Mouse (Mus musculus): Measurements from ENCODE around the gene Triobp. TPM values are rescaled to one million over a fixed set of nuclear protein-coding genes. Genes with fewer than 3 reads are reported as not detected.

Triobp gene
- 28.3 and 39.2 TPM in 2 replicates for total RNA-seq (2017)

GRCm38 (mm10) chr15:78947657-78948056, at the start of gene Triobp:
Triobp (plus strand) TSS chr15:78947724.
- ATAC-seq (replicated peaks in 1 of 2; ENCODE audit: insufficient read depth in 1 of 2, low FRiP score in 2 of 2, low TSS enrichment in 1 of 2, low read depth in 1 of 2, poor library complexity in 2 of 2, severe bottlenecking in 2 of 2), result peak; percentile 89 to 92

GRCm38 (mm10) chr15:78898507-78899001, 49.0 kb upstream of the Triobp start:
- ATAC-seq (replicated peaks in 1 of 2; ENCODE audit: insufficient read depth in 1 of 2, low FRiP score in 2 of 2, low TSS enrichment in 1 of 2, low read depth in 1 of 2, poor library complexity in 2 of 2, severe bottlenecking in 2 of 2), result no peak

DNA sequence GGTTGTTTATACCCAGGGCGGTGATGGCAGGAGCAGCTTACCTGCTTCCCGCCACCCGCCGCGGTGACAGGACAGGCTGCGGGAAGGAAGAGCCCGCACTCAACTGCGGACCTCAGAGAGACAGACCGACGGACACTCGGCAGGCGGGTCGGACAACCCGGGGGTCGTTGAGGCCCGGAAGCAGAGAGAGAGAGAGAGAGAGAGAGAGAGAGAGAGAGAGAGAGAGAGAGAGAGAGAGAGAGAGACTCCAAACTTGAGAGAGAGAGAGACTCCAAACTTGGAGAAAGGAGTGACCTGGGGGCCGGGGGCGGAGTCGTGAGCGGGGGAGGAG, 48.1 kb upstream of the Triobp start, which contains the start of gene Gm49510:
Gene Gm49510, plus strand, starts transcription at position 259 of the 331 bp plus-strand sequence.
- no peak for ATAC-seq (replicated peaks in 1 of 2; ENCODE audit: insufficient read depth in 1 of 2, low FRiP score in 2 of 2, low TSS enrichment in 1 of 2, low read depth in 1 of 2, poor library complexity in 2 of 2, severe bottlenecking in 2 of 2)

DNA sequence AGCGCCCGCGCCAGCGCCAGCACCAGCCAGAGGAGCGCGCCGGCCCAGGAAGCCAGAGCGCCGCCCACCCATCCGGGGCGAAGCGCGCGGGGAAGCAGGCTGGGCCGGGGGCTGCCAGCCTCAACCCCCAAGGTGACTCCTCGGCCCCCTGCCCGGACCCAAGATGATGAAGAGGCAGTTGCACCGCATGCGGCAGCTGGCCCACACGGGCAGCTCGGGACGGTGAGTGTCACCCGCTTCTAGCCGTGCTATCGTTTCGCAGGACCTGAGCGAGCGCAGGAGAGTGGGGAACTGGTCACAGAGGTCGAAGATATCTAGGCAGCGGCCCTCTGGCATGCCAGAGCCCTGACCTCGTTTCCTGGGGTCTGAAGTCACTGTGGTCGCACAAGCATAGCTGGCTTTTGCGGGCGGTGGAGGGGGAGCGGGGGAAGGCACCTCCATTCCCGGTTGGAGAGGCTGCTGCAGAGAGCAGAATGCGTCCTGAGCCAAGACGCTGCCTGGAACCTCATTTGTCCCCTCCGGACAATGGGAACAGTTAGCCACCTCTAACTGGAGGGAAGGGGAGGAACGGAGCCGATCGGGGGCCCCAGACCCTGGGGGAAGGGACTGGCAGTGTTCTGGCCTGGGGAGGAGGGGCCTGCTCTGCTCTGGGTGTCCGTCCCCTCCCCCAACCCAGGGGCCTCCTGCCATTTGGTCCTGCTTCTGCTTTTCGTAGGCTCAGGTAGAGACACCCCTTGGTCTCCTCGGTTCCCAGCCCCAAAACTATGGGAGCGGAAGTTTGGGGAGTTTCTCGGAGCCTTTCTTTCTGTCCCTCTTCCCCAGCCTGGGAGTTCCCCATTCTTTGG, 47.6 kb upstream of the Triobp start, which contains the start of gene Sh3bp1:
Gene Sh3bp1, plus strand, starts transcription at position 29 of the 845 bp plus-strand sequence.
- ATAC-seq (replicated peaks in 1 of 2; ENCODE audit: insufficient read depth in 1 of 2, low FRiP score in 2 of 2, low TSS enrichment in 1 of 2, low read depth in 1 of 2, poor library complexity in 2 of 2, severe bottlenecking in 2 of 2), result peak in 1 of 2 experiments; percentile 10; a peak in 1 of 4 replicates

DNA sequence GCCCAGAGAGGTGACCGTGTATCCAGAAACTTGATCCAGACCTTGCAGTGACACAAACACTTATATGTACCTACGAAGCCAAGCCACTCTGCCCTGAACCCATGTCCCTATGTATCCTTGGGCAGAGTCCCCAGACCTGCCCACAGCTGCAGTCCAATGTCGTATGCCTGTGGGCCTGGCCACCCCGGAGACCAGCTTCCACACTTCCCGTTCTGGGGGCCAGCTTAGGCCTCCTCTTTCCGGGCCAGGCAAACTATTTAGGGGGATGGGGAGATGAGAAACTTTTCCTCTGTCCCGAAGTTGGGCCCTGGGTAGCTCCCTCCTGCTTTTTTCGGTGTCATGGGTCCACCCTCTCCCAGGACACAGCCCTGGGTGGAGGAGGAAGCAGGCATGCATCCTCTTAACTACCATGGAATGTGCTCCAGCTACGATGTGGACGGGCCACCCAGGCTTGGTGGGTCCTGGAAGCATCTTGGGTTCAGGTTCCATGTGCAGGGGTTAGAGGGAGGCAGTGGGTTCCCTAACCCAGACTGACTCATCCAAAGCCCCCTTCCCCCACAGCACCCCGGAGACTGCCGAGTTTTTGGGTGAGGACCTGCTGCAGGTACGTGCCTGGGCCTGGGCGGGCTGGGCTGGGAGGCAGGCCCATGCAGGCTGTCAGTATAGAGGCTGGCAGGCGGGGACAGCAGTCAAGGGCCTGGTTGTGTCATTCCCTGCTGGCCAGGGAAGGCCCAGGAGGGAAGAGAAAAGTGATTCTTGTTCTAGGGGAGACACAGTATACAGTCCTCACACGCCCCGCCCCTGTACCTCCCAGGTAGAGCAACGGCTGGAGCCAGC, 46.7 kb upstream of the Triobp start:
- 0 out of 4 replicates have a peak, but pooled peaks of 1 of the 2 experiments have one; percentile 9 for ATAC-seq (replicated peaks in 1 of 2; ENCODE audit: insufficient read depth in 1 of 2, low FRiP score in 2 of 2, low TSS enrichment in 1 of 2, low read depth in 1 of 2, poor library complexity in 2 of 2, severe bottlenecking in 2 of 2)

GRCm38 (mm10) chr15:78901422-78901789, 46.1 kb upstream of the Triobp start:
- ATAC-seq (replicated peaks in 1 of 2; ENCODE audit: insufficient read depth in 1 of 2, low FRiP score in 2 of 2, low TSS enrichment in 1 of 2, low read depth in 1 of 2, poor library complexity in 2 of 2, severe bottlenecking in 2 of 2), result no peak

- peak; percentile 48 to 78; a peak in 3 of 4 replicates for ATAC-seq (replicated peaks in 1 of 2; ENCODE audit: insufficient read depth in 1 of 2, low FRiP score in 2 of 2, low TSS enrichment in 1 of 2, low read depth in 1 of 2, poor library complexity in 2 of 2, severe bottlenecking in 2 of 2)
Observed at GRCm38 (mm10) chr15:78903243-78903642, 44.3 kb upstream of the Triobp start.

DNA sequence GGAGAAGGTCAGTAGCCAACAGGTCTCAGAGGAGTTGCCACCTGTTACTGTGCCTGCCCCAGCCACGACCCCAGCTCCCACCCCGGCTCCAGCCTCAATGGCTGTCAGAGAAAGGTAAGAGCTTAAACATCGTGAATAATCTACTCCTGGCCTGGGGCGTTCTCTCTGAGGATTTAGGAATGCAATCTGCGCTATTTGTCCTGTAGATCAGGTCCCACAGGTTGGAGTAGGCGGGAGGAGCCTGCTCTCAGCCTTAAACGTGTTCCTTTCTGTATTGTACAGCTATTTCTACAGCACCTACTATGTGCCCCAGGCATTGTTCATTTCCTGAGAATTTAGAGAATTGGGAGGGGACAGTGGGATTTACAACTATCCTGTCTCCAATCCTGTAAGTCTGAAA, 39.1 kb upstream of the Triobp start:
- no peak for ATAC-seq (replicated peaks in 1 of 2; ENCODE audit: insufficient read depth in 1 of 2, low FRiP score in 2 of 2, low TSS enrichment in 1 of 2, low read depth in 1 of 2, poor library complexity in 2 of 2, severe bottlenecking in 2 of 2)

- no peak for ATAC-seq (replicated peaks in 1 of 2; ENCODE audit: insufficient read depth in 1 of 2, low FRiP score in 2 of 2, low TSS enrichment in 1 of 2, low read depth in 1 of 2, poor library complexity in 2 of 2, severe bottlenecking in 2 of 2)
Observed at GRCm38 (mm10) chr15:78908982-78909381, 38.5 kb upstream of the Triobp start.

GRCm38 (mm10) chr15:78912040-78912439, 35.5 kb upstream of the Triobp start:
- ATAC-seq (replicated peaks in 1 of 2; ENCODE audit: insufficient read depth in 1 of 2, low FRiP score in 2 of 2, low TSS enrichment in 1 of 2, low read depth in 1 of 2, poor library complexity in 2 of 2, severe bottlenecking in 2 of 2), result no peak

- peak; percentile 87 to 92 for ATAC-seq (replicated peaks in 1 of 2; ENCODE audit: insufficient read depth in 1 of 2, low FRiP score in 2 of 2, low TSS enrichment in 1 of 2, low read depth in 1 of 2, poor library complexity in 2 of 2, severe bottlenecking in 2 of 2)
Observed at GRCm38 (mm10) chr15:78913632-78914090, 33.9 kb upstream of the Triobp start, which contains the start of gene Pdxp. Pdxp (plus strand) TSS chr15:78913919.

DNA sequence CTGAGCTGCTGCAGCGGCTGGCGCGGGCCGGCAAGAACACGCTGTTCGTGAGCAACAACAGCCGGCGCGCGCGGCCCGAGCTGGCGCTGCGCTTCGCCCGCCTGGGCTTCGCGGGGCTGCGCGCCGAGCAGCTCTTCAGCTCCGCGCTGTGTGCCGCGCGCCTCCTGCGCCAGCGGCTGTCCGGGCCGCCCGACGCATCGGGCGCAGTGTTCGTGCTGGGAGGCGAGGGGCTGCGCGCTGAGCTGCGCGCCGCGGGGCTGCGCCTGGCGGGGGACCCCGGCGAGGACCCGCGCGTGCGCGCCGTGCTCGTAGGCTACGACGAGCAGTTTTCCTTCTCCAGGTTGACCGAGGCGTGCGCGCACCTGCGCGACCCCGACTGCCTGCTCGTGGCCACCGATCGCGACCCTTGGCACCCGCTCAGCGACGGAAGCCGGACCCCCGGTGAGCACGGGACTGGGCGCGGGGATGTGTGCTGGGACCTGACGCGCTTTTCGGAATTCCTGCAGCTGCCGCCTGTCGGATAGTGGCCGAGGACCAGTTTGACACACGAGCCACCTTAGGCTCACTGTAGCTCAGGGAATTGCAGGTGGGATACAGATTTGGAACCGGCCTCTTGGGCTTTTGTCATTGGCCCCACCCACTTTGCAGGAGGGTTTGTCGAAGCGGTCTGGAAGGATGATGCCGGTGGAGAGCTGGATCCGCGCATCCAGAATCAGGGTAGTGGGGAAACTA, 33.3 kb upstream of the Triobp start:
- ATAC-seq (replicated peaks in 1 of 2; ENCODE audit: insufficient read depth in 1 of 2, low FRiP score in 2 of 2, low TSS enrichment in 1 of 2, low read depth in 1 of 2, poor library complexity in 2 of 2, severe bottlenecking in 2 of 2), result no peak

DNA sequence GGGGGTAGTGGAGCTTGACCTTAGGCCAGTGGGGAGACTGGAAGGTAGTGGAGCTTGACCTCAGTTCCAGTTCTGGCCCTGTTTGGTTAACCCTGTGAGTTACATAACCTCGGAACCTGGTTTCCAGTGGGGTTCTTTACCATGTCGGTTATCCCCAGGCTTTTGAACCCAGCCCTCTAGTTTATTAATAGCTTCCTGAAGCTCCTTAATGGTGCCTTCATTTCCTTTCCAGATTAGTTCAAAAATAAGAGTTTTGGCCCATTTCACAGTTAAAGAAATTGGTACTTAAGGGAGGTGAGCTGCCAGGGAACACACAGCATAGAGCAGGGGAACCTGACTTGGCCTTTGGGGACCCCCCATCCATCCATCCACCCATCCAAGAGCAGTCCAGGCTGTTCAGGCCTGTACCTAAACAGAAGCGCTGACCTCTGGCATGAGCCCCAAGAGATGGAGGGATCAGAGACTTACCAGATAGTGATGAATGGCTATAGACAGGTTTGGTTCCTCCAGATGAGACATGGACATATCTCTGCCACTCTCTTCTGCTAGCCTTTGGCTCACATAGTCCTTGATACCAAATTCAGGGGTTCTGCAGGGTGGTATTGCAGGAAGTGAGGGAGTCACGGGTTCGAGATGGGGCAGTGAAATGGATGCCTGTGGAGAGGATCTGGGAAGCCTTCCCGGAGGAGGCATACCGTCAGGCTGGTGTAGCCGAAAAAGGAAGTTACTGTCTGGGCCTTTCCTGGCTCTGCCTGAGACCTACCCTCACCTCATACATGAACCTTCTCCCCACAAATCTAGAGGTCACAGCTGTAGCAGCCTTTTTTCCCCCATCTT, 32.5 kb upstream of the Triobp start:
- no peak for ATAC-seq (replicated peaks in 1 of 2; ENCODE audit: insufficient read depth in 1 of 2, low FRiP score in 2 of 2, low TSS enrichment in 1 of 2, low read depth in 1 of 2, poor library complexity in 2 of 2, severe bottlenecking in 2 of 2)

DNA sequence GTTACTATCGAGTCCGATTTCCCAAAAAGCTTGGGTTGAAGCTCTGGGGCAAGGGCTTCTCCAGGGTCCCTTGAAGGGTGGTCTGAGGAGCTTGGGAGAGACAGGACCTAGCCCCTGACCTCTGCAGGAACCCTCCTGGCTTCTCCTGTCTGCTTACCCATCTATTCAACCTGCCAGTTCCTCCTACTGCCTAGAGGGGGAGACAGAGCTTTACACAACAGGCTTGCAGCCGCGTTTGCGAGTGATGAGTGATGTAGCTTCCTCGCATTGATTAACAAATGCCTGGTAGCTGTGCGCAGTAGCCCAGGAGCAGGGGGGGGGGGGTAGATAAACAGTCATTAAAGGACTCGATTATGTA, 31.9 kb upstream of the Triobp start:
- ATAC-seq (replicated peaks in 1 of 2; ENCODE audit: insufficient read depth in 1 of 2, low FRiP score in 2 of 2, low TSS enrichment in 1 of 2, low read depth in 1 of 2, poor library complexity in 2 of 2, severe bottlenecking in 2 of 2), result peak; percentile 47 to 68

DNA sequence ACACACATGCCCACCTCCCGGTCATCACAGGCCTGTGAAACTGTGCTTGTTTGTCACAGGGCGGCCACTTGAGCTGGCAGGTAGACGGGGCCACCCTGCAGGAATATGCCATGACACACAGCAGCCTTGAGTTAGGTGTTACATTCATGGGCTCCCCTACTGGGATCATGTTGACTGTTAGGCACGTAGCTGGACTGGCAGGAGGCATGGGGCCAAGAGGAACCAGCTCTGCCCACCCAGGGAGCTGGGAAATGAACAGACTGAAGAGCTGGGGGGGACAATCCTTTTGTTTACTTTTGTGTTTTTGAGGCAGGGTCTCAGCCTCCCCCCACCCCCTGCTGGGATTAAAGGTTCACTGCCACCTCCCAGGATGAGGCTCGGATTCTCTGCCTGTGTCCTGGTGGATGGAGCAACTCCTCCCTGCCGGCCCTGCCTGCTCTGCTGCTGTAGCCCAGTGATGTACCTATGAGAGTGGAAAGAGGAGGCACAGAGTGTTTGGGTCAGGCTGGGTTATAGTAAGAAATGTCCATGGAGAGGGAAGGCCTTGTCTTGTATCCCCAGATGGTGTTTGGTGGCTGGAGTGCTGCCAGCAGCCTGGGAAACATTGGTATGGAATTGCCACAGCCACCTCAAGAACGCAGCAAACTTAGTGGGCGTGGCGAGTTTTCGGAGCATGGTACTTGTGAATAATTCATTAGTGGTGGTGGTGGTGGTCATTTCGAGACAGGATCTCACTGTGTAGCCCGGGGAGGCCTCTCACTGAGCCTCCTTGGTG, 31.3 kb upstream of the Triobp start:
- ATAC-seq (replicated peaks in 1 of 2; ENCODE audit: insufficient read depth in 1 of 2, low FRiP score in 2 of 2, low TSS enrichment in 1 of 2, low read depth in 1 of 2, poor library complexity in 2 of 2, severe bottlenecking in 2 of 2), result no peak

- no peak for ATAC-seq (replicated peaks in 1 of 2; ENCODE audit: insufficient read depth in 1 of 2, low FRiP score in 2 of 2, low TSS enrichment in 1 of 2, low read depth in 1 of 2, poor library complexity in 2 of 2, severe bottlenecking in 2 of 2)
Observed at GRCm38 (mm10) chr15:78918126-78918525, 29.4 kb upstream of the Triobp start.

Data from hematopoietic stem cell, adult 5-6 weeks (primary cell).